Mouse (Mus musculus) left cerebral cortex, postnatal 10 days (tissue): ENCODE measurements around the gene Spata33. TPM values are rescaled to one million over a fixed set of nuclear protein-coding genes. Genes with fewer than 3 reads are reported as not detected.
"Not testable (repeated sequence)": the region's sequence is repeated elsewhere in the genome, so short reads cannot be mapped to it uniquely, and the experiment has no call there.

Source experiments
- DNase-seq, 2 experiments: peaks; one replicate each; pipeline ENCODE4 v3.0.0; 2021 to 2022; ENCODE audit warnings: low spot score in 2 of 2, mixed read lengths in 1 of 2; ENCODE audit errors: extremely low spot score in 1 of 2
- intact Hi-C: fragments of 180-260 bp; cut with DNase I; formaldehyde crosslinking; loops from one replicate; pipeline ENCODE4 v1.15.1; 2025
- total RNA-seq, 2 experiments: library from RNA; stranded (reverse); gene quantifications; 2 replicates each; pipeline ENCODE4 v1.2.3; 2021

Gene Spata33
- total RNA-seq, 2 experiments from 2014 or later = 6.3 to 7.5 TPM

DNA sequence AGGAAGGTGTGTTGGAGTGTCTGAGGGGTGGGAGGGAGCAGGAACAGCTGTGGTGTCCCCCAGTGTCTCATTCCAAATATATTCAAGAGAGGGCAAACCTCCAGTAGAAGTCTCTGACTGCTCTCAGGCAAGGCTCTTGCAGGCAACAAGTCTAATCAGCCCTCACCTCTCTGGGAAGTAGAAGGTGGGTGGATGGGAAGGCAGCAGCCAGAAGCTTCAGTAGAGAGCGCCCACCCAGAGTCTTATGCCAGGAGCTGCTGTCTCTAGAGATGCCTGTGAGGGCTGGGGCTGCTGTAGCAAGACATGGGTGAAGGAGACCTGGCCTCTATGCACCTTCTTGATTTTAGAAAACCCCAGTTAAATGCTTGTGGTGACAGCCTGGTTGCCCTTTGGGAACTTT lies 15.8 kb downstream of the Spata33 start:
- intact Hi-C loops = no loop called here
- no peak for DNase-seq

DNA sequence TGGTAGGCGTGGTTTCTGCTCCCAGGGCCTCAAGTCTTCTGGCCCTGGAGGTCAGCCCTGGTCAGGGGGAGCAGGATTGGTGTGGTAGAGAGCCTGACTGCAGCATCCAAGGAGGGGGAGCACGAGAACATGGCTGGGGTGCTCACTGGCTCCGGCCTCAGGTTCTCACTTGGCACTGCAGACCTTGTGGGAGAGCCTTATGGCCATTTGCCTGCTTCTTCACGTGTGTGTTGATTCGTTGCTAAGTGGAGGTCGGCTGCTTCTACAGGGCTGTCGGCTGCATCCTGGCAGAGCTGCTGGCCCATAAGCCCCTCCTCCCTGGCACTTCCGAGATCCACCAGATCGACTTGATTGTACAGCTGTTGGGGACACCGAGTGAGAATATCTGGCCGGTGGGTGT lies 17.7 kb downstream of the Spata33 start:
- DNase-seq, intact Hi-C loops: not testable (repeated sequence)

DNA sequence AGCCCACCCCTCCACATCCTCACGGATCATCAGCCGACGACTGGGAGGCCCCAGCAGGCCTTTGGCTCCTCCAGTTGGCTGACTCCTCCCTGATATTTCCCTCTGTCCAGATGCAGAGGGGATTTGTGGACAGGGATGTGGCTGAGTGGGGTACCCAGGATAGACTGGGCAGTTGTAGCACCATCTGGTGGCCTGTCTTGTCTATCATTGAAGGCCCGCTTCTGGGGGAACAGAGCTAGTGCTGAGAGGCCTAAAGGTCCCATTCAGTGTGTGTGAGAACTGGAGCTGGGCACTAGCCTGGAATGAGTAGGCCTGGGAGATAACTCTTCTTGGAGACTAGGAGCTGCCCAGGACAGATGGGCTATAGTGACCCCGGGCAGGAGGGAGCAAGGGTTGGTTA lies 19.1 kb downstream of the Spata33 start:
- intact Hi-C loops = no loop called here
- no peak for DNase-seq

DNA sequence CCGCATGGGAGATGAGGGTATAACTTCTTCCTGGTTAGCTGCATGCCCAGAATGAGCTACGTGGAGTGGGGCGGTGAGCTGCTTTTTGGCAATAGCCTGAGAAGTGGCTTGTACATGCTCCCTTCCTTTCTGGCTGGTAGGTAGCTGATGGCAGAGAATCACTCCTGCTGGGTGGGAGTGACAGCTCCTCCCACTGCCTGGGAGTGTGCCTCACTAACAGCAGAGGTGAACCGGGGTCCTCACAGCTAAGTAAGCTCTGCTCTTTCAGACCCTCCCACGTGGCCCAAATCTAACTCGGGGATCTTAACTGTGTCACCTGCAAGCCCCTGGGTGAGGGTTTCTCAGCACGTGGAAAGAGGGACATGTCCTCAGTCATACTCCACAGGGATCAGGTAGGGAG lies 19.9 kb downstream of the Spata33 start:
- no peak for DNase-seq
- intact Hi-C loops = no loop called here

DNA sequence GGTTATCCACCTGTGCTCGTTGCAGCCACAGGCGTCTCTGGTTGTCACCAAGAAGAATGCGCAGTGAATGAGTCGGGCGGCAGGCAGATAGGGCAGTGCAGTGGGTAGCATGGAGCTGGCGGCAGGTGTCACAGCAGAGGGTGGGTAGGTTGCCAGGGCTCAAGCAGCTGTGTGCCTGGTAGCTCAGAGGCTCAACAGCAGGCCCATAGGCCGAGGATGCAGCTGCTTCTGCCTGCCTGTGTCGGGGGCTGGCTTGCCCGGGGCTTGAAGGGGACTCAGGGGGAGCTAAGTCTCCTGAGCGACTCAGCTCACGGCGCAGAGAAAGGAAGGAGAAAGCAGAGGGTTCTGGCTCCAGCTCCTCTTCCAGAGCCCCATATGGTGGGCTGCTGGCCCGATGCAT lies 20.7 kb downstream of the Spata33 start:
- DNase-seq = no peak
- intact Hi-C loops = no loop called here

DNA sequence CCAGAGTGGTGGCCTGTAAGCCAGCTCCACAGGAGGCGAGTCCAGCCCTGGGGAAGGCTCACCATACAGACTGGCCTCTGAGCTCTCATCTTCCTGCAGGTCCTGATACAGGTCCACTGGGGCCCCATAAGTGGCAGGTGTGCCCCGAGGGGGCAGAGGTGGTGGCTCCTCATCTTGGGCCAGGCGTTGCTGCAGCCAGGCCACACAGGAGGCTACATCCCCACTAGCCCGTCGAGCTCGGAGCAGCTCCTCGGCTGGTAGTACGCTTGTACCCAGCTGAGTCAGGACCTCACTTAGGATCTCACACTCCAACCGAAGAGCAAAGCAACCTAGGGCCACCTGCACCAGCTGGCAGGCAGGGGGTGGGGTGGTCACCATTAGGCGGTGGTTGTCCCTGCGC lies 21.1 kb downstream of the Spata33 start:
- intact Hi-C loops = no loop called here

DNA sequence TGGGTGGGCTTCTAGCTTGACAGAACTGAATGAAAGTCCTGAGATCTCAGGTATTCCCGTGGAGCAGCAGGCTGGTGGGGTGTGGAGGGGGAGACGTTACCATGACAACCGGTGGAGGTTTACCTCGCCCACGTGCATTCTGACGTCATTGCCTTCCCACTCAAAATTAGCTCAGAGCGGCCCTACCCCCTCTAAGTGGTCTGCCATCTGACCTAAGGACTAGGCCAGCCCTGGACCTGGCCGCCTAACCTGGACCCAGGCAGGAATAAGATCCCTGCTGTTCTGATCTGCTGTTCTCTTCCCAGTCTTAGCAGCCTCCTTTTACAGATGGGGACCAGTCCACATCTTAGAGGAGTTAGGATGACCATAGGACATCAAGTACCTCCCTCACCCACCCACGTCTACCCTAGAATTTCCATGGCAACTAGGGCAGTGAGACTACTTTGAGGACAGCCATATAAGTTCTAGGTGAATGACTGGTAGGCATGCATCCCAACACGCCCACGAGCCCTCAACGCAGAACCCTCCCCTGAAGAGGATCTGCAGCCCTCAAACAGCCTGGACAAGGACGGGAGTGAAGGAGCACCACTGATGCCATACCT lies 22.4 kb downstream of the Spata33 start:
- intact Hi-C loops = no loop called here
- peak; percentile 75 to 77 for DNase-seq

More for the DNA sequence above, 21.1 kb downstream of the Spata33 start:
- DNase-seq = no peak

DNA sequence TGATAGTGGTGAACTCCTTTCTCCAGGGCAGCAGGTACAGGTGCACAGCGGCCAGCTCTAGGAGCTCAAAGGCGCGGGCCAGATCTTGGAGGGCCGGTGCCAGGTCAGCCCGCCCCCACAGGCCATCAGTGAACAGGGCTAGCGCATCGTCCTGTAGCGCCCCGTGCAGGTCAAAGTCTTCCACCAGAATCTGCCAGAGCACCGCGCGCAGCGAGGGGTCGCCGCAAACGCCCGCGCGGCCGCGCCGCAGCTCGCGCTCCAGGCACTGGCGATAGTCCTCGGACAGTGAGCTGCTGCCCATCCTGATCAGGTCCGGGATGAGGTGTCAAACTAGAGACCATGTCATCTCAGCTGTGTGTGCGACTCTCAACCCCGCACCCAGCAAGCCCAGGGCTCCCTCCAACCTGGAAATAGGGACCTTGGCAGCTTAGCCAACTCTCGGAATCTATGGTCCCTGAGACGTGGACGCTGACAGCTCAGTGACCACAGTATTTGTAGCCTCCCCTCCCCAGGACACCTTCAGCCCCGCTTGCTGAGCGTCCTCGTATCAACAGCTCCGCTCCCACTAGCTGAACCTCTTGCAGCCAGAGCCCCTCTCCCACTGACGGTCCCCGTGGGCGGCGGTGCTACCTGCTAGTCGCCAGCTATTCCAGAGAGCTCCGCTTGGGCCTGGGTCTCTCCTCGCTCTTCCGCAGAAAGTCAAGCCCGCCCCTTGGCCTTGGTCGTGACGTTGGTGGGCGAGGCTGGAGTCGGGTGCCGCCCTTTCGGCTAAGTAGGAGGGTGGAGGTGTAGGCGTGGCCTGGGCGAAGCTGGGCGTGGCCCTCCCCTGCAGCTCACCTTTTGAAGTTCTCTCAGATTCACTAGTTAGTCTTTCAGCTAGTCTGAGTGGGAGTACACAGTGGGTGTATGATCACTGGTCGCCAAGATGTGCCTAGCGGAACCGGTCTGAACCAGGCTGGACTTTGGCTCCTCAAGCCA lies 23.2 kb downstream of the Spata33 start, which contains the start of gene Spata2l:
TSS of gene Spata2l (minus strand) at position 714 of the 978 bp plus-strand sequence.
- peak; percentile 74 to 91 for DNase-seq
- intact Hi-C loops = no loop called here

DNA sequence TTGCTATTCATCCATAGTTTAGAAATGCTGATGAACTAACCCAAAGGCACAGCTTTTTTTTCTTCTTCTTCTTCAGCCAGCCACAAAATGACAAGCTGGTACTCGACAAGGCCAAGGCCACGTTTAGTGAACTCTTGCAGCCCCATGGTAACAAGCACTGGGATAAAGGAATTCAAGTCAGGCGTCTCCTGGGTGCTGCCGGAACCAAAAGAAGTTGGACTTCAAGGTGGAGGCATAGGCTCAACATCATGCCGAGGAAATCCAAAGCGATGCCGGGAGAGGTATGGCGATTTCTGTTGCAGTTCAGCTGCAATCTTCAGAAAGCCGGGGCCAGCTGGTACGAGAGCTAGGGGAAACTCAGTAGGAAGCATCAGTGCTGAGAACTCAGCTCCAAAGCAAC lies 26.8 kb downstream of the Spata33 start:
- no peak for DNase-seq
- intact Hi-C loops = no loop called here

DNA sequence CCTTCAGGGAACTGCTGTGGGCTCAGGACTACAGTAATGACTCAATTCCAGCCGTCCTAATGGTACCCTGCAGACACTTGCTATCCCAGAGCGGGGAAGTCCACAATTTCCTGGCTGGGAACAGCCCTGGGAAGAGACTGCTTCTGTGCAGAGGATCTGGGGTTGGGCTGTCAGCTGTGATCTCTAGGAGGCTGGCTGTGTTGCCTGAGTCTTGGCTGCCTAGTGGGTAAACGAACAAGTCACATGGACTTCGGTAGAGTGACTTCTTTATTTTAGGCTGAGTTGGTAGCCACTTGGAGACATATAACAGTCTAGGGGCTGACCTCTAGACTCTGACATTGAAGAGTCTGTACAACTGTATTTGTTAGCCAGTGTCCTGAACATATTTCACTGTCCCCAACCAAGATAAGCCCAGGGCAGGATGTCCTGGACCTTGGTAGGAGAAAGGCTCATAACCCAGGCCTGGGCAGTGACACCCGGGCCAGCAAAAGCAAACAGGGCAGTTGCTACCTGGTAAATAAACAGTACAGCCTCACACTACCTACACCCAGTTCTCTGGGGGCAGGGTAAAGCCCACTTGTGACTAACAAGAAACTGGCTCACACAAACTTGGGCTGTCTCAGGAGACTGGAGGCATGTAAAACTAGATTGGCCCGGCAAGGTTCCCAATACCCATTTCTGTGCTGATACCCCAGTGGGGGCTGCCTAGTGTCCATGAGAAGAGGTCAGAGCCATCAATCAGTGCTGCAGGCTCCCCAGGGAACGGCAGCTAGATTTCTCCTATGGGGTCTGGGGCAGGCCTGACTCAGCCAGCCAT lies 29.7 kb downstream of the Spata33 start:
- DNase-seq = no peak
- intact Hi-C loops = no loop called here

DNA sequence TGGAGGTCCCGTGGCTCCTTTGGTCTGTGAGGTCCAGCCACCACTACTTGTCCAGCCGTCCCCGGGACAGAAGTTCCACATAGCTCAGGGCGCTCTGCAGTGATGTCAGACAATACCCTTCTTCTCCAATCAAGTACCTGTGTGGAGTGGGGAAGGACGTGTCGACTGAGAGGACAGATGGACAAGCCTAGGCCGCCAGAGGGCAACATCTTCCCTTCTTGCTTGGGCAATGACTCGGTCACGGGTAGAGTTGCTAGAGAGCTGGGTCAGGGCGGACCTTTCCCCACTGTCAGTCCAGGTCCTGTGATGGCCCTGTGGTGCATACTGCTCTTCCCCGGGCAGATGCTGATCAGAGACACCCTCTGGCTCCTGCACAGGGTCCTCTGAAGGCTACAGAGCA lies 30.4 kb downstream of the Spata33 start:
- intact Hi-C loops = no loop called here
- no peak for DNase-seq

DNA sequence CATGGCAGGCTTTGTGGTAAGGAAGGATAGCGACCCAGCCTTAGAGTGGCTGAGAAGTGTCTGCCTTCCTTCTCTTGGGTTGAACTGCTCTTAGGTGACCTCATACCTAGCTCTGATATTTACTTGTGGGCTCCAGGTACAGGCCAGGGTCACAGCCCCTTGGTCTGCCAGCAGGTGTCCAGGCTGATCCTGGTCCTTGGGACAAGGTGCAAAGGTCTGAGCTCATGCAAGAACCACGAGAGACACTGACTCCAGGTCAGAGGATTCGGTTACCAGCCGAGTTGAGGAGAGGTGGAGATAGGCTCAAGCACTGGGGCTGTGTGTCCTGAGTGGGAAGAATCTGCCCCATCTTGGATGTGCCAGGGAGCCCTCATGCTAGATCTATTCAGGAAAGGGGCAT lies 31.8 kb downstream of the Spata33 start:
- intact Hi-C loops = no loop called here
- no peak for DNase-seq

DNA sequence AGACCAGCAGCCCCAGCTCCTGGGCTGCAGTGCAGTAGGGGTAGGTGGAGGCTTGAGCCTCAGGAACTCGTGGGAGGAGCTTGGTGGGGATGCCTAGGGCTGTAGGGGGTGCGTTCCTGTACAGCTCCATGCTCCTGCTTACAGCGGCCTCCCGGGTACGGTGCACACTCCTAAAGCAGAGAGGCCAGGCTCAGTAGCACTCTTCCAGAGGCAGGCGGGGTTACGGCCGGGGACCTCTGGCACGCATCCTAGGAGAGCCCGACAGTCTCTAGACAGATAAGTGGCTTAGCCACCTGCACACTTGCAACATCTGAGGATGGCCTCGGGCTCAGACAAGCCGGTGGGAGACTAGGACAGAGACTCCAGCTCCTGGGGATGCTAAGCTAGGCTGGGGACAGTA lies 32.9 kb downstream of the Spata33 start:
- intact Hi-C loops = no loop called here
- no peak for DNase-seq

DNA sequence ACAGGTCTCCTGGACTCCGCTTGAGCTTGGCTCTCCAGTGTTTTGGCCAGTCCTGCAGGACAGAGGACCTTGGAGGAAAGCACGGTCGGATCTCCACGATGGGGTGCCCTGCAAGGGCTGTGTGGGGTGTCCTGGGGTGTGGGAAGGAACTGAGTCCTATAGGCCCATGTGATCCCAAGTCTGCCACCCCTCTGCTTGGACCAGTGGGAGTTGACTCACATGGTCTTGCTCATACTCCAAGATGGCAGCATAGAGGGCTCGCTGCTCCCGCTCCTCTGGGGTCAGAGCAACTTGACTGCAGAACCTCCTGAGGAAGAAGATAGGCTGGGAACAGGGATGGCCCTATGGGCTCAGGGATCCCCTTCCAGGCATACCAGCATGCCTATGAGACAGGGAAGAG lies 35.1 kb downstream of the Spata33 start:
- intact Hi-C loops = no loop called here
- no peak for DNase-seq

DNA sequence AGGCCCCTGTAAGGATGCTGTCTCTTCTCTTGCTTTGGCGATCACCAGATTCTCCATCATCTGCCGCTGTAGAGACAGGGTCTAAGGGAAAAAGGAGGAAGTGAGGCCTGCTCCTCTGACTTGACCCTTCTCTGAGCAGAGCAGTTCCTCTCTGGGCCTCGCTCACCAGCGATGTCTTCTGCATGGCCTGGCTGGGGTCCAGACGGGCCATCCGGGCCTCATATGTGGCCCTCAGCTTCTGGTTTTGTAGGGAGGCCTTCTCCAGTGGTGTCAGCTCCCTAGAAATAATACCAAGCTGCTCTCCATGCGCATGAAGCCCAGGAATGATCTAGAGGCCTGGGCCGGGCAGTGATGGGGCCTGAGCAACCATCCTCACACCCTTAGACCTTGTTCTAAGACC lies 36.0 kb downstream of the Spata33 start:
- intact Hi-C loops = no loop called here
- DNase-seq = no peak

DNA sequence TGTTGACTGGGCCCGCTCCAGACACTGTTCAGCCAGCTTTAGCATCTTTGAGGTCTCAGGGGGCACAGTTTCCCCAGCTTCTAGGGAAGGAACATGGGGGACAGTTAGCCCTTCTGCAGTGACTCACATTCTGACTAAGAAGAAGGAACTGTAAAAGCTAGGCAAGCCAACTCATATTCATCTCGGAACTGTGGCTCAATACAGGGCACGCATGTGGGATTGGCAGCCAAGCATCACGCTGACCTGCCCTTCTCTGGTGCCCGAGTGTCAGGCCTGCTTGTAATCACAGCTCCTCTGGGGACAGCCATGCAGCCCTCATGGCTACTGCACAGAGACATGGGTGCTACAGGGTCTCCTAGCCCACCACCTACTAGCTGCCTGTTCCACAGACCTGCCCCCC lies 38.3 kb downstream of the Spata33 start:
- DNase-seq = no peak
- intact Hi-C loops = loop anchor here (10.0 kb wide), 1 partner anchor 114 kb away; no protein-coding TSS in a partner anchor

DNA sequence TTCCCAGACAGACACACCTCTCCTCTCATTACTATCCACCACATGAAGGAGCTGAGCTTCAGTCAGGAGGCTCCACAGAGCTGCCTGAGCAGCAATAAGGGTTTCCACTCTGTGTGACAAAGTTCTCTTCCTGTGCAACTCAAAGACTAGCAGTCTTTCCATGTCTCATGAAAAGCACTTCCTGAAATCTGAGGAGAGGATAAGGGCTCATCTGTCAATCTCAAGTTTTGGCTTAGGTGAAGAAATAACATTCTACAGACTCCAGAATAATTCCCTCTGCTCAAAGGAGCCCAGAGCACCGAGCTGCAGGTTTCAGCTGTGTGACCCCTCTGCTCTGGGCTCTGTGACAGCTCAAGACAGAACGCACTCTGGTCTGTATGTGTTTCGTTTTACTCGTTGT lies 40.3 kb downstream of the Spata33 start:
- no peak for DNase-seq
- intact Hi-C loops = loop anchor here (10.0 kb wide), 1 partner anchor 112 kb away; no protein-coding TSS in a partner anchor

DNA sequence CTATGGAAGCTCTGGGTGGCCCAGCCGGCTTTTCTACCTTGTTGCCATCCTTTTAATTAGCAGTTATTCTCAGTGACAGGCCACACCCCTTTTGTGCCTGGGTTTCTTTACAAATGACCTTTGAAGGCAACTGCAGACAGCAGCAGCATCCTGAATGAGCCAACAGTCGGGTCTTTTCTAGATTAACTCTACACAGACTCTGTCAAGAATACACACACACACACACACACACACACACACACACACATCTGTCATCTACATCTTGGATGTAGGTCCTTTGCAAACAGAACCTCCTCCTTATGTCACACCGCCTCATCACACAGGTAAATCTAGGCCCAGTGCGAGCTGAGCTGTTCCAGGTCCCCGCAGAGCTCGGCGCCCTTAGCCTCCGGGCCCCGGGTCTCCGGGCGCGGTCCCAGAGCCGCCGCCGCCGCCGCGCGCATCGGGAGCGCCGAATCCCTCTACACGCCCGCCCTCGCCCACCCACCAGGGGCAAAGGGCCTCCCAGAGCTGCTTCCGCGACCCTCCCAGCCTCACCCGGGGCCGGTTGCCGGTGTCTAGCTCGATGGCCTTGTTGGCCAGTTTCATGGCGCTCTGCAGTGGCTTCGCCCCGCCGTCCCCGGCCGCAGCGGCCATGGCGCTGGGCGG lies 40.9 kb downstream of the Spata33 start:
- intact Hi-C loops = loop anchor here (10.0 kb wide), 1 partner anchor 111 kb away; no protein-coding TSS in a partner anchor
- DNase-seq = no peak
